Mouse (Mus musculus): ENCODE data around the gene Pdia3.

- TF ChIP-seq CTCF (IDR thresholded peaks at IDR 0.05; ENCODE audit: insufficient read depth, low read length) (no peak), POLR2A (IDR thresholded peaks at IDR 0.05; ENCODE audit: borderline replicate concordance, extremely low read depth, low read depth, low read length) (no peak; the same call in 1 of the 2 replicates)
Observed at GRCm38 (mm10) chr2:121414139-121414685, 637 bp downstream of the Pdia3 start.

Measured in lung, adult 2 months (tissue).